Mouse (Mus musculus) megakaryocyte, embryonic 14.5 days (primary cell): Measurements from ENCODE around the gene Hadhb.

ENCODE experiments used
- FLI1 ChIP-seq: IDR thresholded peaks from 2 replicates; pipeline ENCODE4 v1.6.1; 2012; ENCODE audit warnings: low read length, inconsistent platforms, mixed read lengths
- GATA1 ChIP-seq: IDR thresholded peaks from 3 replicates; pipeline ENCODE4 v1.6.1; 2012; ENCODE audit warnings: mixed read lengths, low read length, inconsistent platforms, borderline replicate concordance

DNA sequence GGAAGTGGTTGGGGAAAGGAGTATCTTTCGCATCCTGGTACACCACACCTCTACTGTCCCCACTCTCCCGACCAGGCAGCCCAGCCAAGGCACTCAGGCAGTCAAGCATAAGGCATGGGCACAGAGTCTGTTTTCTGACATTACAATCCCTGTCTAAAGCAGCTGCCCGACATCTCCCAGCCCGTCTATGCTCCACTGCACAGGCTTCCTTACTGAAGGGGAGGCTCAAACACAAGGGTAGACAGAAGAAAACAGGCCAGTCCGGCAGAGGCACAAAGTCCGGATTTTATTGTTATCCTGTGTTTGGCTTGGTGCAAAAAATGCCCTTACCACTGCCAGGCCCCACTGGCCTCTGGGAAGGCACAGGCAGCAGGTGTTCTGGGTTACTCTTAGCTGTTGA is 35.9 kb upstream of the Hadhb start:
- no peak for TF ChIP-seq GATA1
- TF ChIP-seq FLI1, result no peak
